Mouse (Mus musculus): ENCODE results near the gene Zdhhc24.
"Not testable (repeated sequence)": the region's sequence is repeated elsewhere in the genome, so short reads cannot be mapped to it uniquely, and the experiment has no call there.

Zdhhc24 gene

DNA sequence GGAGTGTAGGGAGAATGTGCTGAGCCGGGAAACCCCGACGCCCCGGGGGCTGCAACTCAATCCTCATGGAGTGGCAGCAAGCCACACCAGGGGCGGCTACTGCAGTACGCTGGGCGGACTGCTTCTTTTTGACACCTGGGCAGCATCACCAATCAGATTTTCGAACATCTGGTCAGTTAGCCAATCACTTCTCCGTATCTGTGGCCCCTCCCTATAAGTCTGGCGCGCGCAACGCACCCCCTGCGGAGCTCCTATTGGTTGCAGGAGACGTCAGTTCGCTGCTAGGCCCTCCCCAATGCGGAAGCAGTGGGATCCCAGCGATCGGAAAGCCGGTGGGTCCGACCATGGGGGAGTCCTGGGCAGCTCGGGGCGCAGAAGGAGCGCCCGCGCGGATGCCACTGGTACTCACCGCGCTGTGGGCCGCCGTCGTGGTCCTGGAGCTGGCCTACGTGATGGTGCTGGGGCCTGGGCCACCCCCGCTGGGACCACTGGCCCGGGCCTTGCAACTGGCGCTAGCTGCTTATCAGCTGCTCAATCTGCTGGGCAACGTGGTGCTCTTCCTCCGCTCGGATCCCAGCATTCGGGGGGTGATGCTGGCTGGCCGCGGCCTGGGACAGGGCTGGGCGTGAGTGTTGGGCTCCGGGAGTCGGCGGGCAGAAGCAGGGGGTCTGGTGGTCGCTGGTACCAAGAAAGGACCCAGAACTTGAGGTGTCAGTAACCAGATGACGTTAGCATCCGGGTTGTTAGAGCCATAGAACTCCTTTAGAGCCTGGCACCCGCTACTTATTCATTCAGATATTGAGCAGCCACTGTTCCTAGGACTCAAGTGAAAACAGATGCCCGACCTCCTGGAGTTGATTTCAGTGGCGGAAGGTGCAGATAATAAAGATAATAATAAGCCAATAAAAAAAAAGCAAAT is at the start of gene Zdhhc24:
Zdhhc24 (plus strand) TSS at position 264 of the 919 bp plus-strand sequence.
- DNase-seq (ENCODE audit: low read depth, low spot score) = peak; percentile 91

DNA sequence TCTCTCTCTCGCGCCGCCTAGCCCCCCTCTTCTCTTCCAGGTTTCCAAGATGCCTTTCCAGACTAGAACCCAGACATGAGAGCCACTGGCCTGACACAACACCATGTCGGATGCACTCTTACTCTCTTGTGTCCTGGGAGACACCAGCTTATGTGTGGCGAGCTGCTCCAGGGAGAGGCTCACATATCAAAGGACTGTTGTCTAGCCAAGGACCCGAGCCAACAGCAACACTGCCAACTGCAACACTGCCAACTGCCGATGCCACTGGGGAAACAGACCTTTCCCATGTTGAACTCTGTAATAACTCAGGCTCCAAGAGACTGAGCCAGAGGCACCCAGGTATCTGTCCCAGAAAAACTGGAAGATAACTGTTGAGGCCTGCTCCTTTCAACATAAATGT is 49.3 kb upstream of the Zdhhc24 start:
- no peak for DNase-seq (ENCODE audit: low read depth, low spot score)

DNA sequence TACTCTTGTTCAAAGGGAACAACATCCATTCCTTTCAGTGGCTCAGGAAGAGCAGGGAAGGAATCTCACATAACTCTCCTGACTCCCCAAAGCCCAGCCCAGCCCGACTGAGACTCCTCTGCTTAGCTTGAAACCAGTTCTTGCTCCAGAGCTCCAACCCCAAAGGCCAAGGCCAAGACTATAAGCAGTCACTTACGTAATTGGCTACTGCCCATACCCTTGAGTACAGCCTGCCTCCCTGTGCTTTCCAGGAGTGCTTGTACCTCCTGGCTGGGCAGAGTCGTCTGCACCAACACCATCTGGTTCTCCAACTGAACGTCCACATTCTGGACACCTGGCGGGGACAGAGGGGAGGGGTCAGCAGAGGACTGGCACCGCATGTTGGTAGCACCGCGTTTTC is 44.5 kb upstream of the Zdhhc24 start:
- DNase-seq (ENCODE audit: low read depth, low spot score) = no peak

DNA sequence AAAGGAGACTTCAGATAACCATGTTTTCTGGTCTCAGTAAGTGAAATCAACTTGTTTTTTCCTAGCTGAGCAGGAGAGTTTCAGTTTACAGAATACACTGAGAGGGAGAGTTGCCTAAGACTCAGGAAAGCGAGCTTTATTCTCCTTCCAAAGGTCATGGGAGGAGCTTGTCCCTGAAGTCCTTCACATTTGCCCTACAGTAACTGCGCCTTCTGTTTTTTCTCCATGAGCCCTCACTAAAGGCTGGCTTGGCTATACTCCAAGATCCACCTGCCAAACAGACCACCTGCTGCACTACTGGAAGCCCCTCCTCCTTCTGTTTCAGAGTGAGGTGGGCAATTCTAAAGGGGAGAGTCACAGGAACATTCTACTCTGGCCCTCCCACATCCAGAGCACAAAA is 42.4 kb upstream of the Zdhhc24 start:
- DNase-seq (ENCODE audit: low read depth, low spot score) = no peak

DNA sequence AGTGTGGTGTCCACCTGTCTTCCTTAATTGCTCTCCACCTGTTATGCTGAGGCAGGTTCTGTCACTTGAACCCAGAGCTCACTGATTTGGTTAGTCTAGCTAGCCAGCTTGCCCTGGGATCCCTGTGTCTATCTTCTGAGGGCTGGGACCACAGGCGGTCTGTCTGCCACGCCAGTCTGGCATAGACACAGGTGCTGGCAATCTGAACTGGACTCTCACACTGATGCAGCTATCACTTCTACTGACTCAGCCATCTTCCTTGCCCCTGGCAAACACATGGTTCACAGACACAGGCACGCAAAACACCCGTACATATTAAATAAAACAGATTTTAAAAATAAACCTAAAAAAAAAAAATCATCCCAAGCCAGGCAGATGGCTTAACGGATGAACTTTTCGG is 41.4 kb upstream of the Zdhhc24 start:
- no peak for DNase-seq (ENCODE audit: low read depth, low spot score)

DNA sequence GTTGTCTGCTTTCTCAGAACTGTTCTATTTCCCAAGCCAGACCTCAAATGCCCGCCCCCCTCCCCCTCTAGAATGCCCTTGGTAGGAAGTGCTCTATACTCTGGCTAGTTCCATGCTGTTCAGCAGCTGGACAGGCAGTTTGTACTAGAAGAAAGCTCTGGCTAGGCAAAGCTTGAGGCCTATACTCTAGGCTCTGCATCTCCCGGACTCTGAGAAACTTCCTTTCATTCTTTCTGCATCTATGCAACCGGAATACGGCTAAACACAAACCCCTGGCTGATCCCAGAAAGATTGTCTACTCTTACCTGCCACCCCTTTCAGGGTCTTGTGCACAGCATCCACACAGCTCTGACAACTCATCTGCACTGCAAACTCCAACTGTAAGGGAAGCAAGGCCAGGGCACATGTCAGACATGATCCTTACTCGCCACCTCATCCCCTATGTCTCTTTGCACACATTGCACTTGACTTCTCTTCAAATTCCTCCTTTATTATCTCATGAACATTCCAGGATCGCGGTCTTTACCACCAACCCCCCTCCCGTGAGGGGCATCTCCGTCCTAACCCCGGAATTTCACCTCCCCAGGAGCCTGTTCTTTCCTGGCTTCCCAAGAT is 39.8 kb upstream of the Zdhhc24 start:
- DNase-seq (ENCODE audit: low read depth, low spot score) = no peak

DNA sequence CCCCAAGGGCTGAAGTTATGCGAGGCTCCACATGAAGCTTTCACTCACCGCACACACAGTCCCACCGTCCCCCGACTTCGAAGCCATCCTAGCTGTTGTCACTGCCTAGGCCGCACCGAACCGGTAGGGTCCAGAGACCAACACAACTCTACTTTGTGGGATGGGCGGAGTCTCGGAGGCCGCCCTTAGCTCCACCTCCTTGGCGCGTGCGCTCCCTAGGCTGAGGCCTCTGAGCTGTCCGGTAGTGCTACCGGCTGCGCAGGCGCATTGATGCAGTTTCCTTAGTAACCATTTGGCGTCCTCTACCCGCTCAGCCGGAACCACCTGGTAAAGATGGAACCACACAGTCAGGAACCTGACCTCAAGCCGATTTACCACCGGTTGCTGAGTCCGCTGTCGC is 39.3 kb upstream of the Zdhhc24 start, which contains the start of the genes Ccs and Ccdc87:
Ccs (minus strand) TSS at position 184 of the 400 bp plus-strand sequence.
Ccdc87 (plus strand) TSS at position 218 of the 400 bp plus-strand sequence.
- DNase-seq (ENCODE audit: low read depth, low spot score) = peak; percentile 88

DNA sequence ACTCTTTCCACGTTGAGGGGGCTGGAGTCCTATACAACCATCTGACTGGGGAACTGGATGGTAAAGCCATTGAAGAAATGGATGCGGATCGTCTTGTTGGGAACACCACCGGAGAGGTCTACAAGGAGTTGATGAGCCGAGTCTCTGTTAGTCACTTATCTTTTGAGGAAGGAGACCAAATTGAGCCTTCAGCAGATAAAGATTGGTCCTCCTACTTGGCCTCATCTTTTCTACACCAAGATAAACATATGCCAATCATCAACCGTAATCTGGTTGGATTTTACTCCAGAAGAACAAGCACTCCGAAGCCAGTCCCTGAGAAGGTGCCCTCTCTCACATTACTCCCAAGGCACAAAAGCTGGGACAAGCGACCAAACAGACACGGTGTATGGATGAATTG is 37.6 kb upstream of the Zdhhc24 start:
- DNase-seq (ENCODE audit: low read depth, low spot score) = no peak

DNA sequence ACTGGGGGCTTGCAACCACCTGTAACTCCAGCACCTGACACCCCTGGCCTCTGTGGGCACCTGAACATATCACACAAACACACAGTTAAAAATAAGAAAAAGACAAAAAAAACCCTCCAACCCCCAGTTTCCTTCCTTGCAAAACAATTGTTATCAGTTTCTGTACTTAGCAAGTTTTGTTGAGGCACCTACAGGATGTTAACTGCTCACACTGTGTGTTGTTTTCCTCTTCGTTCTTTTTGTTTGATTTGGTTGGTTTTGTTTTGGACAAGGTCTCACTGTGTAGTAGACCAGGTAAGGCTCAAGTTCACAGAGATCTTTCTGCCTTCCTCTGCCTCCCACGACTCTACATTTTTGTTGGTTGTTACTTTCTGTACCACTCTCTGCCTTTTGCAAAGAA is 35.9 kb upstream of the Zdhhc24 start:
- no peak for DNase-seq (ENCODE audit: low read depth, low spot score)

DNA sequence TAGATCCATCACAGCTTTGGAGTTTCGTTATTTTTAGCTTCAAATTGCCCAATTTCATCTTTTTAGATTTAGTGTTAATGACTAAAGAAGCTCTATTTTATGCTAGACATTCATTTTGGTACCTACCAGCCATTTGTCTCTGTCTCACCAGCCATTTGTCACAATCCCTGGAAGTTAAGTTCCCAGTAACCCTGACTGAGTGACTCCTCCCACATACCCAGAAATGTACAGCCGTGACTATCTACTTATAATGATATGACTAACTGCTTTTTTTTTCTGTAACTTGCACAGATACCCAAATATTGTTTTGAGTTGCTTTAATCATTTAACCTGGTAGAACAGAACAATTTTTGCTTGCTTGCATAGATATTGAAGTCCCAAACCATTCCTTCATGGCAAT is 32.6 kb upstream of the Zdhhc24 start:
- no peak for DNase-seq (ENCODE audit: low read depth, low spot score)

DNA sequence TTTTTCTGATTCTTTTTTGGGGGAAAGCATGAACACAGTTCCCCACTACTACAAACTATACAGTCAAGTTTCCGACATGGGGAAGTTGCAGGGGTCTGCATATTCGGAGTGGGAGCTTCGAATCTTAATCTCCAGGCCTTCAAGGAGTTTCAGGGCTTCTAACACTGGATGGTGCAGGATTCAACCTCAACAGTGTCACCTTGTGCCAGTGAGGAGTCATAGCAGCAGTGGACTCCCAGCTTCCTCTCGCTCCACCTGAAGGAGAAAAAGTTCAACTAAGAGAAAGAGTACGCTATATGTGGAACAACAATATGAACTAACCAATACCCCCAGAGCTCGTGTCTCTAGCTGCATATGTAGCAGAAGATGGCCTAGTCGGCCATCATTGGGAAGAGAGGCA is 31.0 kb upstream of the Zdhhc24 start:
- no peak for DNase-seq (ENCODE audit: low read depth, low spot score)

DNA sequence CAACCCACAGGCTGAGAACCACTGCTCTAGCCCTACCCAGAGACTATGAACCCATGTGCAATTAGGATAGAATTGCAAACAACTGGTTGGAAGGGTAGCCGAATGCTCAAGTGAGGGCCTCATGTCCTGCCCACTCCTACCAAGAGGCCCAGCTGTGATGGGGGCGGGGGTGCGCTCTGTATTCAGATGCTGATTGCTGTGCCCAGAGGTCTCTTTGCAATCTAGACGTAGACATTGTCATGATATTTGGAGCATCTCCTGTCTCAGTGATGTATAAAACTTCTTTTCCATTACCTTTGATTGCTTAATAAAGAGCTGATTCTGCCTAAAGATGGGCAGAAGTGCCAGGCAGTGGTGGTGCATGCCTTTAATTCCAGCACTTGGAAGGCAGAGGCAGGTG is 28.7 kb upstream of the Zdhhc24 start:
- no peak for DNase-seq (ENCODE audit: low read depth, low spot score)

DNA sequence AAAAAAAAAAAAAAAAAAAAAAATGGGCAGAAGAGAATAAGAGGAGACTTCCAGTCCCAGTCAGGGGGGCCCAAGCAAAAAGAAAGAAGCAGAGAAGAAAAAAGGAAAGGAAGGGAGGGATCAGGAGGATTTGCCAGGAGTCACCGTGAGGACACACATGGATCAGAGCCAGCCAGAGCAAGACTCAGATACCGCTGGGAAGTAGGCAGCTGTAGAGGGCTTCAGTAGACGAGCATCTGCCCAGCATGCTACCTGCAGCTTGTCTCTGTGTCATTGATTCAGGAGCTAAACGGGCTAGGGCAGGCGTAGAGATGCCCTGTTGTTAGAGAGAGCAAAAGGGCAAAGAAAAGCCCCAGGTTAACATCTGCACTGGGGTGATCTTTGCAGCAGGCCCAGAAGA is 28.2 kb upstream of the Zdhhc24 start:
- no peak for DNase-seq (ENCODE audit: low read depth, low spot score)

DNA sequence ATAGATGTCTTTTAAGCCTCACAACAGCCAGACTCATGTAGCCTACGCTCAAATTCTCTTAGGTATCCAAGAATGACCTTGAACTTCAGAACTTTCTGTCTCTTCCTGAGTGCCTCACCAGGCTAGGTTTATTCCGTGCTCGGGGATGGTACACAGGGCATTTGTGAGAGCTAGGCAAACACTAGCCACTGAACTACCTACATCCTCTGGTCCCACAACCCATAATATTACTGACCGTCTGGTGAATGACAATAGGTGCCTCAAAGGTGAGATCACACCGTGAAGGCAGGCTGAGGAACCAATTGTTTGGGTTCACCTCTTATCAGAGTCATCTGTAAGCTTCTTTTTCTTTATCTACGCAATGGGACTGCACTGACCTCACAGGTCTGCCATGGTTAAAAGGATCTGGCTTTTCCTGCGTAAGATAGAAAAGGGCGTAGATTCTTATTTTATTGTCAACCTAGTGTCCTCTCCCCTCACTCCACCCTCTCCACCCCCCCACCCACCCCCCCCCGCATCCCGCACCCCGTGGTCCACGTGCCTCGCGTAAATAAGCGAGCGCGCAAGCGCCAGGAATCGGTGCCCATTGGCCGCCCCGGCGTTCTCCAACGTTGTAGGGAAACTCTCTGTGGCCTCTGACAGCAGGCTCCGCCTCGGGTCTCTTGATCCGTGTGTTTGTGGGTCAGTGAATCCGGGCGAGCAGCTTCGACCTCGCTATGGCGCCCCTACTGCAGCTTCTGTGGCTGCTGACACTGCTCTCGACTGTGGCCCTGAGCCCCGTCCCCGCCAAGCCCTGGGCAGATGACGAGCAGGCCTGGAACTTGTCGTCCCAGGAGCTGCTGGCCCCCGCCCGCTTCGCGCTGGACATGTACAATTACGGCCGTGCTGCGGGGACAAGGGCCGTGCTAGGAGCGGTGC is 23.7 kb upstream of the Zdhhc24 start, which contains the start of gene Ctsf:
Ctsf (plus strand) TSS at position 579 of the 918 bp plus-strand sequence.
- no peak for DNase-seq (ENCODE audit: low read depth, low spot score)

DNA sequence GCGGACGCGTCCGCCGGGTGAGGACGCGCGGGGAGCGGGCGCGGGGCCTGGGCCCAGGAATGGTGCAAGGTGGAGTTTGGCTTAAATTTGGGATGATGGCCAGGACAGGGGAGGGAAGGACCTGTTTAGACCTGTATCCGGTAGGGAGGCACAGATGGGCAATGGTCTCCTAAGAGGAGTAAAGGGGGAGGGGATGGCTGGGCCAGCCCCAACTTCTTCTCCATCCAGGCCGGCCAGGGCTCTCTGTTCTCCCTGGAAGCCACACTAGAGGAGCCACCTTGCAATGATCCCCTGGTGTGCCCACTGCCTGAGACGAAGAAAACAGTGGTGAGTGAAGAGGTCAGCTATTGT is 23.0 kb upstream of the Zdhhc24 start:
- no peak for DNase-seq (ENCODE audit: low read depth, low spot score)

DNA sequence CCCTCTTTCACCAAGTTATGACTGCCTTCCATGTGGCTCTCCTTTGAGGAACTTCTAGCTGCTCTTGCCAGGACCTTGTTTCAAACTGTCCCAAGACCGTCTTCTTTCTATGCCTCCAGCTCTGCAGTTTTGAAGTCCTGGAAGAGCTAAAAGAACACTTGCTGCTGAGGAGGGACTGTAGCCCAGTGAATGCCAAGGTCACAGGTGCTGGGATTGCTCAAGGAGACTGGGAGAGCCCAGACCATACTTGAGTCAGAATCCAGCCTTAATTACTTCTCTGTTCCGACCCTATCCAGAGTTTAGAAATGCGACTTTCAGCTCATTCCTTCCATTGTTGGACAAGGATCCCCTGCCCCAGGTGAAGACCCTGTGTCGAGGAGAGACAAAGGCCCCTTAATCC is 22.5 kb upstream of the Zdhhc24 start:
- DNase-seq (ENCODE audit: low read depth, low spot score) = no peak

DNA sequence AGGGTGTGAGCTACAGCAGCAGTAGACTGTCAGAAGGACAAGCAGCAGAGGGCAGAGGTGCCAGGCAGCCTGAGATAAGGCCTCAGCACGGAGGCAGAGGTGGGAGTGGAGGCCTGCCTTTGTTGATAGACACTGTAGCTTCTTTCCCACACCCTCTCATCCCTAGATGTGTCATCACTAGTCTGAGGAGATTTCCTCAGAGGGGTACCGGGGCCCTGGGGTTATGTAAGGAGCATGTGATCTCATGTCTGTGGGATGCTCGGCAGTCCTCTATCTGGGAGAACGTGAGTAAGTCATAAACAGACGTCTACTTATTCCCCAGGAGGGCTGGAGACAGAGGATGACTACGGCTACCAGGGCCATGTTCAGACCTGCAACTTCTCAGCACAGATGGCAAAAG is 19.4 kb upstream of the Zdhhc24 start:
- no peak for DNase-seq (ENCODE audit: low read depth, low spot score)

DNA sequence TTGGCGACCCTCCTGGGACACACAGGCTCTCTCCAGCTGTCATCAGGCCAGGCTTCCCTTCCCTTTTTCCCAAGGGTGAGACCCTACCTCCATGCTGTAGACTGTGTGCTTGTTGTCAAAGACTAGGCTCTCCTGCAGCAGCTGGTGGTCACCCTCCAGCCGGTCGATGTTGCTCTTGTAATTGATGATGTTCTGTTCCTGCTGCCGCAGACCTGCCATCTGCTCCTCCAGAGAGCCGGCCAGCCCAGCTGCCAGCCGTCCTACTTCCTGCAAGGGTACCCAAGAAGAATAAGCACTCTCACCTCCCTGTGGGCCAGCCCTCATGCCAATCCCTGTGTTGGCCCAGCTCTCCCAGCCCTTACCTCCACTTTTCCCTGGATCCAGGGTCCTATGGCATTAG is 15.4 kb upstream of the Zdhhc24 start:
- DNase-seq (ENCODE audit: low read depth, low spot score) = no peak

DNA sequence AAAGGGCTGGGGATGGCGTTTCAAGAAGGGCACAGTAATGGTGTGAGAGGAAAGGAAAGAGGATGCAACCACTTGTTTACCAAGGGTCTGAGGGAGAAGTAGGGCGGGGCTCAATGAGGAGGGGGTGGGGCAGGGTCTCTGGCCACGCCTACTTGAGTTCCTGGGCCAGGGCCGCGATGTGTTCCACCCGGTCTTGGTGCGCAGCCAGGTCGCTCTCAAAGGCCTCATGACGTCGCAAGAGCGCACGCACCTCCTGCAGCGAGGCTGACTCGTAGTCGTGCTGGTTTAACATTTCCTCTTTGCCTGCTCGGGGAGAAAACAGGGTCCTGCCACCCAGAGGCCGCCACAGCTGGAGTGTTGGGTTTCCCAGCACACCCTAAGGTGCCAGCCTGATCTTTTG is 13.3 kb upstream of the Zdhhc24 start:
- DNase-seq (ENCODE audit: low read depth, low spot score) = no peak

DNA sequence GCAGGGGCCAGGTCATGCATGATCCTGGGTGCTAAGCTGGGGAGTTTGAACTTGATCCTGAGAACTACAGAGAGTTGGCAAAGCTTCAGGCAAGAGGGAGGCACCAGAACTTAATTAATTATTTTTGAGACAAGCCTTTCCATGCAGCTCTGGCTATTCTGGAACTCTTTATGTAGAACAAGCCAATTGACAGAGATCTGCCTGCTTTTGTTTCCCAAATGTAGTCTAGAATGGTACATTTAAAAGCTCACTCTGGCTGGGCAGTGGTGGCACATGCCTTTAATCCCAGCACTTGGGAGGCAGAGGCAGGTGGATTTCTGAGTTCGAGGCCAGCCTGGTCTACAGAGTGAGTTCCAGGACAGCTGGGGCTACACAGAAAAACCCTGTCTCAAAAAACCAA is 3.9 kb upstream of the Zdhhc24 start:
- not testable (repeated sequence) for DNase-seq (ENCODE audit: low read depth, low spot score)

DNA sequence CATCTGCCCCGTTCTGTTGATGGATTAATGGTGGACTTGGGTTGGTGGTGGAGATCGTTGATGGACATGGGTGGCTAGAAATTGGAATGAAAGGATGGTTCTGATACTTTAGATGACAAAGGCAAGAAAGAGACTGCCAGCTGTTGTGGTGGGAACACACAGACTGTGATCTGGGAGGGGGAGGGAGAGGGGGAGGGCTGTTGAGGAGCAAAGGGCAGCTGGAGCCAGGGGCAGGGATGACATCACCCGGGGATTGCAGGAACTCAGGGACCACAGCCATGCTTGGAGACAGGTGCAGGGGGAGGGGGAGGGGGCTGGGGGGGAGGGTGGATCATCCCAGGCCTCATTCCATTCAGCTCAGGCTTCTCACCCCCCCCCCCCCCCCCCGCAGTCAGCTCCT is 2.2 kb upstream of the Zdhhc24 start:
- DNase-seq (ENCODE audit: low read depth, low spot score) = no peak

DNA sequence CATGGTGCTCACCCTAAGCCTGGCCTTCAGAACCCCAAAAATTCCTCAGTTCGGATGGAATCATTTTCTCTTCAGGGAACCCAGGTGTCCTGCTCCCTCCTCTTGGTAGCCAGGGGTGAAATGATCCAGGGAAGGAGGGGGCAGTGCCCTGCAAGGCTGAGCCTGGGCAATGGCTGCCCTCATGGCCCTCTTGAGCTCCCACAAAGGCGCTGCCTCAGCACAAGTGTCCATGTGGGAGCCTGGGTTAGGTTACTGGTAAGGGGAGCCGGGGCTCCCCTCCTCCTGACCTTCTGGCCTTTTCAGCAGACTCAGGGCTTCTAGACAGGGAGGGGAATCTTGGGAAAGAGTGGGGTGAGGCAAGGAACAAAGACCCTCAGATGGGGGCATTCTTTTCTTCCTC is 1.7 kb upstream of the Zdhhc24 start:
- no peak for DNase-seq (ENCODE audit: low read depth, low spot score)

All from WW6 (cell line).